Mouse (Mus musculus) lung, adult 2 months (tissue): ENCODE measurements around the gene Helz2.

Source experiments
- CTCF ChIP-seq: fragments of 200-500 bp; IDR thresholded peaks from 2 replicates; pipeline ENCODE4 v1.5.1; 2011; ENCODE audit warnings: mild to moderate bottlenecking, low read length, control low read depth; ENCODE audit not compliant: insufficient read depth
- POLR2A ChIP-seq: fragments of 200-500 bp; IDR thresholded peaks from 2 replicates; pipeline ENCODE4 v1.6.1; 2011; ENCODE audit warnings: low read depth, mild to moderate bottlenecking, control low read depth, low read length, borderline replicate concordance; ENCODE audit errors: extremely low read depth

GRCm38 (mm10) chr2:181235681-181236566 lies 5.9 kb downstream of the Helz2 start:
- TF ChIP-seq CTCF (peak; percentile 64), POLR2A (no peak)
